Mouse (Mus musculus): Measurements from ENCODE around the gene Adcy6. TPM values are rescaled to one million over a fixed set of nuclear protein-coding genes. Genes with fewer than 3 reads are reported as not detected.

The Adcy6 gene
- total RNA-seq, 2 experiments from 2014 or later, result 41.4 to 44.6 TPM

- peak; percentile 99 to 100 for DNase-seq (ENCODE audit: low spot score in 2 of 2)
Measured at GRCm38 (mm10) chr15:98567278-98568134, 42.4 kb downstream of the Adcy6 start.

- DNase-seq (ENCODE audit: low spot score in 2 of 2), result no peak
Measured at GRCm38 (mm10) chr15:98566973-98567277, 43.0 kb downstream of the Adcy6 start.

GRCm38 (mm10) chr15:98557186-98557585 is 52.7 kb downstream of the Adcy6 start:
- DNase-seq (ENCODE audit: low spot score in 2 of 2), result no peak

GRCm38 (mm10) chr15:98555881-98556280 is 54.0 kb downstream of the Adcy6 start:
- no peak for DNase-seq (ENCODE audit: low spot score in 2 of 2)

- DNase-seq (ENCODE audit: low spot score in 2 of 2), result no peak
Measured at GRCm38 (mm10) chr15:98552758-98553157, 57.1 kb downstream of the Adcy6 start.

GRCm38 (mm10) chr15:98546843-98547242 is 63.0 kb downstream of the Adcy6 start:
- no peak for DNase-seq (ENCODE audit: low spot score in 2 of 2)

GRCm38 (mm10) chr15:98545151-98545550 is 64.7 kb downstream of the Adcy6 start:
- no peak for DNase-seq (ENCODE audit: low spot score in 2 of 2)

- no peak for DNase-seq (ENCODE audit: low spot score in 2 of 2)
Measured at GRCm38 (mm10) chr15:98543341-98543740, 66.5 kb downstream of the Adcy6 start.

GRCm38 (mm10) chr15:98541064-98541463 is 68.8 kb downstream of the Adcy6 start:
- no peak for DNase-seq (ENCODE audit: low spot score in 2 of 2)

Other genes starting within 250 kb of the Adcy6 start
- not detected for gene Olfr283, start 229.1 kb downstream of the Adcy6 start, total RNA-seq (2021)
- not detected for gene Olfr282, start 178.9 kb downstream of the Adcy6 start, total RNA-seq (2021)
- not detected for gene Olfr281, start 157.5 kb downstream of the Adcy6 start, total RNA-seq (2021)
- not detected for gene OR5BS1P, start 140.2 kb downstream of the Adcy6 start, total RNA-seq (2021)
- not detected for gene Lalba, start 127.4 kb downstream of the Adcy6 start, total RNA-seq (2021)
- gene Olfr279, start 117.7 kb downstream of the Adcy6 start, total RNA-seq (2021), result not detected
- gene Kansl2, start 75.8 kb downstream of the Adcy6 start, total RNA-seq (2021), result 10 to 100 TPM; 71.9 to 73.2 TPM
- 10 to 100 TPM; 36.0 to 51.6 TPM for gene Ccnt1, start 39.2 kb downstream of the Adcy6 start, total RNA-seq (2021)
- not detected for gene 4930415O20Rik, start 39.1 kb downstream of the Adcy6 start, total RNA-seq (2021)
- gene Cacnb3, start 20.8 kb upstream of the Adcy6 start, total RNA-seq (2021), result 100 to 1,000 TPM; 139 to 147 TPM
- 10 to 100 TPM; 78.3 to 81.4 TPM for gene Ddx23, start 52.8 kb upstream of the Adcy6 start, total RNA-seq (2021)
- gene Rnd1, start 67.4 kb upstream of the Adcy6 start, total RNA-seq (2021), result 10 to 100 TPM; 31.2 to 34.3 TPM
- 10 to 100 TPM in 1 of 2 experiments, 1 to 10 TPM in 1; 9.7 to 14.2 TPM for gene Ccdc65, start 98.1 kb upstream of the Adcy6 start, total RNA-seq (2021)
- gene Fkbp11, start 118.1 kb upstream of the Adcy6 start, total RNA-seq (2021), result 1 to 10 TPM; 2.2 to 2.6 TPM
- 100 to 1,000 TPM; 636 TPM for gene Arf3, start 153.1 kb upstream of the Adcy6 start, total RNA-seq (2021)
- gene Wnt10b, start 168.1 kb upstream of the Adcy6 start, total RNA-seq (2021), result under 1 TPM; 0.25 to 0.37 TPM
- gene Wnt1, start 179.8 kb upstream of the Adcy6 start, total RNA-seq (2021), result not detected
- gene Ddn, start 199.4 kb upstream of the Adcy6 start, total RNA-seq (2021), result 100 to 1,000 TPM; 401 to 403 TPM
- gene Prkag1, start 221.4 kb upstream of the Adcy6 start, total RNA-seq (2021), result 10 to 100 TPM; 39.3 to 41.0 TPM

Measured in layer of hippocampus, postnatal 10 days (tissue).